Mouse (Mus musculus) thymus, postnatal 36 days (tissue): ENCODE results near the gene Fnip1.

ENCODE experiments used
- DNase-seq, 2 experiments: peaks; one replicate each; pipeline ENCODE4 v3.0.0; 2022; ENCODE audit warnings: mixed read lengths in 2 of 2

Fnip1 gene

GRCm38 (mm10) chr11:54562761-54563160 is 124.8 kb downstream of the Fnip1 start:
- DNase-seq, result peak; percentile 25 to 28
